Mouse (Mus musculus) thymus, postnatal 4 days (tissue): Measurements from ENCODE around the gene Cep164.
A peak's percentile ranks its signal among the peaks of the same experiment; 100 is the strongest.
"Not testable (repeated sequence)": the region's sequence is repeated elsewhere in the genome, so short reads cannot be mapped to it uniquely, and the experiment has no call there.

Source experiments
- DNase-seq: peaks from one replicate; pipeline ENCODE4 v3.0.0; 2021

Gene Cep164

DNA sequence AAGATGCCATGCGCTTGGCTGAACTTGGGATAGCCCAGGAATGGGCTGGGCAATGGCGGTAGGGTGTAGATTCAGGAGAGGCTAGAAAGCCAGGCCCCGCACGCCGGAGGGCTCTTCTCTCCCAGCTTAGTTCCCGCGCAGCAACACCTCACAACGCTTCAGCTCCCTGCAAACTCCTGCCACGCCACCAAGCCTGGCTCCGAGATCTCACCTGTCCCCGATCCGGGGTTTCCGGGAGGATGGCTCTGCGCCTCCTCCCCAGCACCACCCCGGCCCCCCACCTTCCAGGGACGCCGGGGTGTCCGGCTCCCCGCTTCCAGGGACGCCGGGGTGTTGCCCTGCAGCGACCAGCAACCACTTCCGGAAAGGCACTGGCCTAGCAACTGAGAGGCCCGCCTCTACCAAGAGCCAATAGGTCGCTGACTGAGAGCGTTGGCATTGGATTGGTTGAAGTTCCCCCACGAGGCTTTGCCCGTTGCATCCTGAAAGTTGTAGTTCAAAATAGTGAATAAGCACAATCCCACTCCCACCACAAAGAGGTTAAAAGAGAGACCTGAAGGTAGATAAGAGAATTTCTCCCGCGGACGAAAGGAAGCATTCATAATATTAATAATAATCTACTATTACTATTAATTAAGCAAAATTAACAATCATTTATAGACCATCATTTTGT lies at the start of gene Cep164:
Cep164 (minus strand) TSS at position 401 of the 673 bp plus-strand sequence.
- DNase-seq = peak; percentile 81

DNA sequence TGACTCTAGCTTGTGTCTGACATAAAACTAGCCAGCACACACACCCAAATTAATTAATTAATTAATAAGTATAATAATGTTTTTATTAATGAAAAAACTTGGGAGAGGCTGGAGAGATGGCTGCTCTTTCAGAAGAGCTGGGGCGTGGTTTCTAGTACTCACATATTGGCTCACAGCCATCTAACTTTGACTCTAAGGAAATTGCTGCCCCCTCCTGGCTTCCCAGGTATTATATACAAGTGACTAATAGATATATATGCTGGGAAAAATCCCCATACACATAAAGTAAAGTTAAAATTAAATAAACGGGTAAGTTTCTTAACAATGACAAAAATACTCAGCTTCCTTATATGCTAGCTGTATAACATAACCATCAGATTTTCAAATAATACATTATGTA lies 49.4 kb upstream of the Cep164 start:
- DNase-seq = peak; percentile 49

DNA sequence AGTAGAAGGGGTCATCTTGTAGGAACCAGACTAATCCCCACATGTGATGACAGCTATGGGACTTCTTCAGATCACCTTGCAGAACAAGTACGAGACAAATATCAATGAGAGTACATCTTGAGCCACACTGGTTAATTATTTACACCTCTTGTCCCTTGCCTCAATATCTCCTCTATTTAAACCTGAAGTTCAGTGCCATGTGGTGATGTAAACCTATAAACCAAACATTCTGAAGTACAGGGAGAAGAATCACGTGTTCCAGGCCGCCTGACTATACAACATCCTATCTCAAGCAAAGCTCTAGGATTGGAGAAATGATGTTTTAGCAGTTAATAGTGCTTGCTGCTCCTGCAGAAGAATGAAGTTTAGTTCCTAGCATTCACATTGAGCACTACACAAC lies 41.8 kb upstream of the Cep164 start:
- no peak for DNase-seq

GRCm38 (mm10) chr9:45869181-45869580 lies 40.7 kb upstream of the Cep164 start:
- no peak for DNase-seq

- DNase-seq = no peak
Observed at GRCm38 (mm10) chr9:45861813-45862212, 33.3 kb upstream of the Cep164 start.

DNA sequence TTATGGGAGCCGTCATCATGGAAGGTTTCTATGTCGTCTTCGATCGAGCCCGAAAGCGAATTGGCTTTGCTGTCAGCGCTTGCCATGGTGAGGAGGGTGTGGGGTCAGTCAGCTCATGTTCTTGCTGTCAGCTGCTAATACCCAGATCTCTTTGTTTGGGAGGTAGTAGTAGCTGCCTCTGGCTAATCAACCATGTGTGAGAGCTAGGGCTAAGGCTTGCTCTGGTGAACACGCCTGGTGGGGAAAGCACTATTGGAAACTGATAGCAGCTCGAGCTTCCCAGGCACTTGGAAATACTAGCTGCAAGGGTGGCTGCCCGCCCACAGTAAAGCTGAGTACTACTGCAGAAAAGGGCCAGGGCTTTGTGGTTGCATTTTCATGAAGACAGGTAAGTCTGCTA lies 30.9 kb upstream of the Cep164 start:
- no peak for DNase-seq

GRCm38 (mm10) chr9:45854136-45854535 lies 25.6 kb upstream of the Cep164 start:
- DNase-seq = no peak

- no peak for DNase-seq
Observed at GRCm38 (mm10) chr9:45853695-45854094, 25.2 kb upstream of the Cep164 start.

- DNase-seq = no peak
Observed at GRCm38 (mm10) chr9:45851776-45852175, 23.3 kb upstream of the Cep164 start.

GRCm38 (mm10) chr9:45851330-45851729 lies 22.8 kb upstream of the Cep164 start:
- DNase-seq = no peak

- DNase-seq = no peak
Observed at GRCm38 (mm10) chr9:45850528-45851155, 22.2 kb upstream of the Cep164 start.

- no peak for DNase-seq
Observed at GRCm38 (mm10) chr9:45849528-45850408, 21.3 kb upstream of the Cep164 start.

- no peak for DNase-seq
Observed at GRCm38 (mm10) chr9:45846891-45847460, 18.5 kb upstream of the Cep164 start.

- not testable (repeated sequence) for DNase-seq
Observed at GRCm38 (mm10) chr9:45846176-45846575, 17.7 kb upstream of the Cep164 start.

- DNase-seq = no peak
Observed at GRCm38 (mm10) chr9:45845541-45845940, 17.1 kb upstream of the Cep164 start.

- no peak for DNase-seq
Observed at GRCm38 (mm10) chr9:45843780-45844179, 15.3 kb upstream of the Cep164 start.

DNA sequence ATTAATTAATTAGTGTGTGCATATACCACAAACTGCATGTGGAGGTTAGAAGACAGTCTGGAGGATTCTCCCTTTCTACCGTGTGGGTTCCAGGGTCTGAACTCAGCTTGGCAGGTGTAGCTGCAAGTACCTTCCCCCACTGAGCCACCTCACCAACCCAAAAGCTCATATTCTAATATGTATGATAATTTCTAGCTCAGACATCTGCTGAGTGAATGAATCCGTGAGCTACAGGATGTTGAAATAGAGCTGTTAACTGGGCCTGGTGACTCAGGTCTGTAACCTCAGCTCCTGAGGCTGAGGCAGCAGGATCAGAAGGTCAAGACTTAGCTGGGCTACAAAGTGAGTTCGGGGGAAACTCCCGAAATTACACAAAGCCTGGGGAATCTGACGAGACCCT lies 14.5 kb upstream of the Cep164 start:
- no peak for DNase-seq

DNA sequence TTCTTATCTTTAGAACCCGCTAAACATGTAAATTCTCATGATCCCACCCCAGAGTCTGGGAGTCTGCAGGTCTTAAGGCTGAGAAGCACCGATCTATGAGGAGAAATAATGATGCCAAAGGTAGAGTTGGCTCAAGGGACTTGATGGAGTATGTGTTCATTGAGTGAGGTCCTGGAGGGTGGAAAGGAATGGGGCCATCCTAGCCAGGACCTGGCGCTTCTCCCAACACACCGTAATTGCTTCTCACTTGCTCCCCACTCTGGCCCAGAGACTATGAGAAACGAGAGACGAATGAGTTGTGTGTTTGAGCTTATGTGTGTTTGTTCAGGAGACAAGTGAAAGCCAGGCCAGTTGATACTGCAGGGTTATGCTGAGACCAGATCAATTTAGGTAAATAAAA lies 13.0 kb upstream of the Cep164 start:
- DNase-seq = no peak

- no peak for DNase-seq
Observed at GRCm38 (mm10) chr9:45840331-45840730, 11.8 kb upstream of the Cep164 start.

GRCm38 (mm10) chr9:45839982-45840300 lies 11.4 kb upstream of the Cep164 start:
- DNase-seq = no peak

- no peak for DNase-seq
Observed at GRCm38 (mm10) chr9:45839139-45839981, 10.9 kb upstream of the Cep164 start.

DNA sequence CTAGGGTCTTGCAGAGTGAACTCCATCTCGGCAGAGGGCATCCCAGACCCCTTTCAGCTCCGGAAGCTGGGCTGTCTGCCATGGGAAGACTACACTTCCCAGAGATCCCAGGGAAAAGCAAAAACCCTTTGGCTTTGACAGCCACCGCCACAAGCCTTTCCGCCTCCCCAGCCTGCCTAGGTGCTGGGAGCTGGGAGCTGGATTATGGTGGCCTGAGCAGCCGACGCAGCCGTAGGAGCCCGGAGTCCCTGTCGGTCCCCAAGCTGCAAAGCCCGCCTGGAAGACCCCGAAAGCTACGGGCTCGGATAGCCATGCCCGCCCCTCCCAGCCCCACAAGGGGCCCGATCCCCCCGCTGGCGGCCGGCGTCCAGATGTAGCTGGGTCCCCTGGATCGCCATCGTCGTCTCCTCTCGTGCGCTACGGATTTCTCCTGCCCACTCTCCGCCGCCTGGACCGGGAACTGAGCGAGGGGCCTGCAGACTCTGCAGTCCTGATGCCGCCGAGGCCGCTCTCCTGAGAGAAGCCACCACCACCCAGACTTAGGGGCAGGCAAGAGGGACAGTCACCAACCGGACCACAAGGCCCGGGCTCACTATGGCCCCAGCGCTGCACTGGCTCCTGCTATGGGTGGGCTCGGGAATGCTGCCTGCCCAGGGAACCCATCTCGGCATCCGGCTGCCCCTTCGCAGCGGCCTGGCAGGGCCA lies 10.1 kb upstream of the Cep164 start, which contains the start of gene Bace1:
Bace1 (plus strand) TSS at position 147 of the 705 bp plus-strand sequence.
- DNase-seq = peak; percentile 43
